Mouse (Mus musculus) CH12.LX (cell line): ENCODE results near the gene Nrf1.

ENCODE experiments used
- CTCF ChIP-seq, 2 experiments: IDR thresholded peaks in 1 of 2; conservative IDR thresholded peaks in 1 of 2; 2 replicates each; pipeline ENCODE4 v1.5.1; 2011 to 2012; ENCODE audit warnings: low read depth in 2 of 2, low read length in 2 of 2, improper control_type of control experiment in 1 of 2, inconsistent platforms in 1 of 2, mild to moderate bottlenecking in 1 of 2, moderate library complexity in 1 of 2
- EP300 ChIP-seq: IDR thresholded peaks from 2 replicates; pipeline ENCODE4 v1.6.1; 2011; ENCODE audit warnings: low read length, improper control_type of control experiment
- IRF4 ChIP-seq: IDR thresholded peaks from 2 replicates; pipeline ENCODE4 v1.6.1; 2014; ENCODE audit warnings: low read depth, mild to moderate bottlenecking, inconsistent platforms, low read length, improper control_type of control experiment
- MXI1 ChIP-seq: IDR thresholded peaks from 2 replicates; pipeline ENCODE4 v1.6.1; 2011; ENCODE audit warnings: mild to moderate bottlenecking, low read depth, low read length, improper control_type of control experiment
- POLR2A ChIP-seq: IDR thresholded peaks from 2 replicates; pipeline ENCODE4 v1.6.1; 2011; ENCODE audit warnings: low read depth, mild to moderate bottlenecking, improper control_type of control experiment, low read length
- RAD21 ChIP-seq: IDR thresholded peaks from 2 replicates; pipeline ENCODE4 v1.6.1; 2011; ENCODE audit warnings: low read depth, mild to moderate bottlenecking, low read length, improper control_type of control experiment, moderate library complexity
- TCF12 ChIP-seq: IDR thresholded peaks from 2 replicates; pipeline ENCODE4 v1.6.1; 2014; ENCODE audit warnings: low read depth, mild to moderate bottlenecking, inconsistent platforms, low read length, improper control_type of control experiment
- USF1 ChIP-seq: IDR thresholded peaks from 2 replicates; pipeline ENCODE4 v1.6.1; 2014; ENCODE audit warnings: low read depth, mild to moderate bottlenecking, inconsistent platforms, low read length, improper control_type of control experiment

GRCm38 (mm10) chr6:30153733-30154415 is 106.1 kb downstream of the Nrf1 start:
- TF ChIP-seq EP300 (no peak), CTCF (conservative IDR thresholded peaks at IDR 0.05 in 1 of 2, IDR thresholded peaks at IDR 0.05 in 1 of 2; ENCODE audit: low read depth in 2 of 2, low read length in 2 of 2) (no peak), IRF4 (no peak), MXI1 (no peak), TCF12 (no peak), RAD21 (no peak), USF1 (no peak), POLR2A (no peak)
